Mouse (Mus musculus) liver, adult 2 months (tissue): ENCODE results near the gene Atxn7l1. TPM values are rescaled to one million over a fixed set of nuclear protein-coding genes. Genes with fewer than 3 reads are reported as not detected.
A peak's percentile ranks its signal among the peaks of the same experiment; 100 is the strongest.

Experiments used
- DNase-seq: peaks from one replicate; pipeline ENCODE4 v3.0.0-alpha.2; 2011; ENCODE audit warnings: low read depth, low spot score; ENCODE audit errors: extremely low read depth
- H3K27ac ChIP-seq: fragments of 200-500 bp; replicated peaks from 2 replicates; pipeline ENCODE4 v1.5.1; 2012; ENCODE audit warnings: low read depth, mild to moderate bottlenecking, control low read depth, inconsistent platforms, low read length; ENCODE audit not compliant: insufficient read depth
- H3K27me3 ChIP-seq: fragments of 200-500 bp; 2 replicates; pipeline ENCODE4 v1.6.1; 2012; ENCODE audit warnings: mild to moderate bottlenecking, moderate library complexity, low read length, inconsistent platforms; ENCODE audit not compliant: control insufficient read depth, insufficient read depth
- H3K36me3 ChIP-seq: fragments of 200-500 bp; 2 replicates; pipeline ENCODE4 v1.6.1; 2012; ENCODE audit warnings: low read length, inconsistent platforms; ENCODE audit not compliant: control insufficient read depth, insufficient read depth
- H3K4me1 ChIP-seq: fragments of 200-500 bp; 2 replicates; pipeline ENCODE4 v1.6.1; 2011; ENCODE audit warnings: low read length; ENCODE audit not compliant: control insufficient read depth, insufficient read depth
- H3K4me3 ChIP-seq: fragments of 200-500 bp; 2 replicates; pipeline ENCODE4 v1.5.1; 2011; ENCODE audit warnings: low read depth, mild to moderate bottlenecking, control low read depth, low read length, moderate library complexity; ENCODE audit not compliant: insufficient read depth
- H3K79me2 ChIP-seq: fragments of 200-500 bp; 2 replicates; pipeline ENCODE4 v1.6.1; 2012; ENCODE audit warnings: inconsistent platforms, mild to moderate bottlenecking, low read length, moderate library complexity; ENCODE audit not compliant: control insufficient read depth, insufficient read depth
- H3K9ac ChIP-seq: fragments of 200-500 bp; 2 replicates; pipeline ENCODE4 v1.6.1; 2012; ENCODE audit warnings: low read depth, mild to moderate bottlenecking, control low read depth, inconsistent platforms, low read length
- CTCF ChIP-seq: fragments of 200-500 bp; IDR thresholded peaks from 2 replicates; pipeline ENCODE4 v1.5.1; 2011; ENCODE audit warnings: low read depth, low read length, control low read depth
- POLR2A ChIP-seq: fragments of 200-500 bp; IDR thresholded peaks from 2 replicates; pipeline ENCODE4 v1.6.1; 2011; ENCODE audit warnings: low read length, control low read depth; ENCODE audit not compliant: insufficient read depth; ENCODE audit errors: extremely low read depth
- WGBS: fragments of 180-500 bp; shearing (Covaris S2); methylation state at CpG from one replicate; pipeline ENCODE4 v1.1.7; 2018; 5-methylcytosine and 5-hydroxymethylcytosine counted together
- polyA plus RNA-seq: library from polyadenylated mRNA; depleted of rRNA; stranded (reverse); fragments of >200 nt; gene quantifications from 2 replicates; pipeline ENCODE4 v1.2.3, GENCODE M21; 2012
- total RNA-seq: library from RNA; depleted of rRNA; stranded (reverse); fragments of >200 nt; gene quantifications from 2 replicates; pipeline ENCODE4 v1.2.3, GENCODE M21; 2014

Atxn7l1 gene
- total and polyA plus RNA-seq, 2 experiments = 6.1 to 16.2 TPM

DNA sequence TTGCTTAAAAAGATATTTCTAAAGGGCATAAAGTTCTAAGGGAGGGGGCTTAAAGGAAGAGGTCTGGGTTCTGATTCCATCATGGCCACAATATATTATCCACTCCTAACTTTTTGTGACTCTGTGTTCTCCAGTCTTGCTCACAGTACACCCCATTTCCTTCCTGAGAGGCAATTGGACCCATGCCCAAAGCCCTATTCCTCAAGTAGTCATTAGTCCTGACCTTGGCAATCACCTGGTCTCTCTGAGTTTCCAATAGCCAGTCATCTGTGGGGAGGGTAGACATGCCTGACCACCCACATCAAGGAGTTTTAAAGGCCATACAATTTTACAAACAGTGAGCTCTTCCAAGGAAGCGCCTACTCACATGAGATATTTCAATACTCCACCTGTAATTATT, 176.3 kb downstream of the Atxn7l1 start:
- Histone ChIP-seq H3K9ac (no peak overlapping the region), H3K27me3 (no peaks in the 10 kb centered on the region), H3K27ac (no peak overlapping the region), H3K79me2 (no peaks in the 10 kb centered on the region), H3K4me1 (no peaks in the 10 kb centered on the region), H3K4me3 (no peak overlapping the region), H3K36me3 (peaks cover 14% of the 10 kb centered on the region)
- WGBS = 97% methylated on average over 1 of the region's 1 CpGs
- TF ChIP-seq CTCF (no peak), POLR2A (no peak)
- no peak for DNase-seq

DNA sequence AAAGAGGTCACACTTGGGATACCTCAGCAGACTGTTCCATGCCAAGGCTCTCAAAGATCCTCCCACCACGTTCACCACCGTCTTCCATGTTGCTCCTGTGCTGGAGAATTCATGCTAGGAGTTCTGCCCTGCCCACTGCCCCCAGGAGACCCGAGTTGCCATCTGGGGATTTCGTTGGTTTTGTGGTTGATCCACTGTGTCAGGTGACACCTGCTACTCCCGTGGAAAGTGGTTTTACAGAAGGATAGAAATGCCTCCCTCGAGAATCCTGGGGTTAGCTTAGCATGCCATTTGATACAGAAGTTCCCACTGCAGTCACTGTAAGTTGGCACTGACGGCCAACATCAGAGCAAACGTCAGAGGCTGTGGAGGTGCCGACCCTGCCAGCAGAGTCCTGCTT, 177.9 kb downstream of the Atxn7l1 start:
- H3K4me3 ChIP-seq = no peak overlapping the region
- peaks cover 16% of the 10 kb centered on the region for H3K36me3 ChIP-seq
- no peak overlapping the region for H3K27ac ChIP-seq
- 80% methylated on average over 9 of the region's 9 CpGs for WGBS
- no peak for DNase-seq
- H3K79me2 ChIP-seq = no peaks in the 10 kb centered on the region
- no peaks in the 10 kb centered on the region for H3K4me1 ChIP-seq
- no peak overlapping the region for H3K9ac ChIP-seq
- no peaks in the 10 kb centered on the region for H3K27me3 ChIP-seq
- TF ChIP-seq POLR2A = no peak
- no peak for TF ChIP-seq CTCF

DNA sequence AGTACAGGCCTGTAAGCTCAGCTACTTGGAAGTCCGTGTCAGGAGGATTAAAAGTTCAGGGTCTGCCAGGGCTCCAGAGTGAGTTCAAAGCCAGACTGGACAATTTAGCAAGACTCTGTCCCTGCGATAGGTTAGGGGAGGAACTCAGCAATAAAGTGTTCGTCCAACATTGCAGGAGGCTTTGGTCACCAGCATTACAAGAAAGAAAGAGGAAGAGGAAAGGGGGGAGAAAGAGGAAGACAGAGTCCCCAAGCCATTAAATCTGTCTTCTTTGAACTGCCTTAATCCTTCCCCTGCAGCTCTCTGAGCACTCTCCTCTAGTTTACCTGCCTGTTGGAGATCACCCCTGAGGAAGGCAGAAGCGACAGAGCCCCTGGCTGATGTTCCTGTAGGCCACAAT, 184.6 kb downstream of the Atxn7l1 start:
- 74% methylated on average over 4 of the region's 4 CpGs for WGBS
- no peak overlapping the region for H3K9ac ChIP-seq
- peaks cover 4% of the 10 kb centered on the region; the same call in 1 of the 2 replicates for H3K79me2 ChIP-seq
- no peaks in the 10 kb centered on the region for H3K27me3 ChIP-seq
- no peak for TF ChIP-seq POLR2A
- TF ChIP-seq CTCF = no peak
- no peaks in the 10 kb centered on the region for H3K4me1 ChIP-seq
- peaks cover 12% of the 10 kb centered on the region for H3K36me3 ChIP-seq
- no peak for DNase-seq
- no peak overlapping the region for H3K4me3 ChIP-seq
- no peak overlapping the region for H3K27ac ChIP-seq

DNA sequence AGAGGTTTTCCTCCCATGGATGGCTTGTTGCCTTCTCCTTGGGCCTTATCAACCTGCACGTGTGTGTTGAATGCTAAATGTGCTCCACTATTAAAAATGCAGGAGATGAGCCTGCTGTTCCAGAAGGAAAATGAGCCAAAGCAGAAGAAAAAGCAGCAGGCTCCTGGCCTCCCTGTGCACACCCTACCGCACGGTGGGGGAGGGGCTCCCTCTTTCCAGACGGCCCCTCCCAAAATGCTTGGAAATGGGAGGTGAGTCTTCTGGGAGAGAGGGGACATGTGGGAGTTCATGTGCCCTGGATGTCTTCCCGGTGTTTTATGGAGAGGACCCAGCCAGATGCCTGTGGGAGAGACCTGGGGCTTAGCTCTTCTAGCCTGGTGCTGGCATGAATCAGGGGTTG, 185.3 kb downstream of the Atxn7l1 start:
- Histone ChIP-seq H3K9ac (no peak overlapping the region), H3K27ac (no peak overlapping the region), H3K27me3 (no peaks in the 10 kb centered on the region), H3K4me3 (no peak overlapping the region), H3K36me3 (peaks cover 7% of the 10 kb centered on the region), H3K4me1 (no peaks in the 10 kb centered on the region), H3K79me2 (peaks cover 4% of the 10 kb centered on the region; the same call in 1 of the 2 replicates)
- no peak for DNase-seq
- WGBS = 74% methylated on average over 5 of the region's 5 CpGs
- TF ChIP-seq POLR2A = no peak
- no peak for TF ChIP-seq CTCF

DNA sequence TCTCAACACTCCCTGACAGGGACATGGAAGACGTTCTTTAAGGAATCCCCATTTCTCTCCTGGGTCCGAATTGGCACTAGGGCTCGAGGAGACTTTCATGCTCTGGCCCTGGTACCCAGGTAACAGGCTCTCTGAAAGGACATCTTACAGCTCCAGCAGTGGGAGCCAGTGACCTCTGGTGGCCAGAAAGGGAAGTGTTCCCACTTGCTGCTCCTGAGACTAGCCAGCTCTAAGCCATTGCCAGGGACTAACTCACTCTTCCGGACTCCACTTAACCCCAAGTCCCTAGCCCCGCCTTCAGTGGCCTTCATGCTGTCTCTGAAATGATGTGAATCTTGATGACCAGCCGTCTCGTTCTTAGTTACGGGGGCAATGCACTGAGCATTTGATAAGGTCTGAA, 186.4 kb downstream of the Atxn7l1 start:
- Histone ChIP-seq H3K36me3 (peaks cover 5% of the 10 kb centered on the region; the same call in 1 of the 2 replicates), H3K9ac (no peak overlapping the region), H3K4me3 (no peak overlapping the region), H3K27me3 (no peaks in the 10 kb centered on the region), H3K79me2 (peaks cover 4% of the 10 kb centered on the region; the same call in 1 of the 2 replicates), H3K4me1 (no peaks in the 10 kb centered on the region), H3K27ac (no peak overlapping the region)
- TF ChIP-seq CTCF (peak; percentile 98), POLR2A (no peak)
- 25% methylated on average over 8 of the region's 8 CpGs for WGBS
- DNase-seq = peak; percentile 58

DNA sequence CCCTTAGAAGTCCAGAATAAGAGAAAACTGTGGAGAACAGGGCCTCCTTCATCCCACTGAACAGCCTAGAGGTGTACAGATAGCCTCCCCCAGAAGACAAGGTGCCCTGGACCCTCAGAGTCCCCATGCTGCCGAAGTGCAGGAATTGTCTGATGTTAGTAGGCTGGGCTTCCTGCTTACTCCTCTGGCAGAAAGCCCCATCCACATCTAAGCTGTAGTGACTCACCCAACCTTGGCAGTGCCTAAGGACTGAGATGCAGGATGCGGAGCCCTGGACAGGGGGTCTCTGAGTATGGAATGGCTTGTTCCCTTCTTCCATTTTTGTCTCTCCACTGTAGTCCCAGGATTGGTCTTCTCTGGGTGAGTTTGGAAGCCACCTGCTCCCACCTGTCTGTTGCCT, 187.0 kb downstream of the Atxn7l1 start:
- no peak for DNase-seq
- Histone ChIP-seq H3K4me1 (no peaks in the 10 kb centered on the region), H3K9ac (no peak overlapping the region), H3K79me2 (peaks cover 4% of the 10 kb centered on the region; the same call in 1 of the 2 replicates), H3K27ac (no peak overlapping the region), H3K36me3 (peaks cover 5% of the 10 kb centered on the region; the same call in 1 of the 2 replicates), H3K27me3 (no peaks in the 10 kb centered on the region), H3K4me3 (no peak overlapping the region)
- 75% methylated on average over 2 of the region's 2 CpGs for WGBS
- no peak for TF ChIP-seq CTCF
- no peak for TF ChIP-seq POLR2A
